In the genomic region with DNA sequence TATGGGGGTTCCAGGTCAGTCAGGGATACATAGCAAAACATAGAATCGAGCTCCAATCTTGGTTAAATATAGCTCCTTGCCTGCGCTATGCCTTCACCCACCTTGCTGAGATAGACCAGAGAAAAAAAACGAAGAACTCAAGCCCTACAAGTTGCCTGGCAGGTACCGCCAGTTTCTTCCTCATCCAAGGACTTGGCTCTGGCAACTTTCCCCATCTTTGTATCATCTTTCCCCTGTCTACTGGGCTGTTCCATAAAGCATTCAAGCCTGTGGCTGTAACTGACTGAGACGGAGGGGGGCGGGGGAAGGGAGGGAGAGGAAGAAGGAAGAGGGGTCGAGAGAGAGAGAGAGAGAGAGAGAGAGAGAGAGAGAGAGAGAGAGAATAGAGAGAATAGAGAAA, we compare ENCODE assay signal across 21 mouse cellular contexts.
"Had no signal": no experiment of that assay in that cellular context is flagged by ENCODE, and none has a peak within 500 bp of the region (broad histone marks: within the 10 kb centered on the region; RNA-seq: fewer than 3 reads in every experiment).

No protein-coding gene starts in this region.

- ATAC-seq: liver, postnatal 0 days; lung, postnatal 0 days; midbrain, embryonic 15.5 days had no signal

- H3K27ac ChIP-seq: kidney, embryonic 15.5 days; limb, embryonic 12.5 days; limb, embryonic 15.5 days; liver, embryonic 14.5 days; macrophage; midbrain, embryonic 12.5 days; midbrain, embryonic 15.5 days; neural tube, embryonic 12.5 days; neural tube, embryonic 15.5 days; stomach, embryonic 15.5 days had no signal

- H3K9ac ChIP-seq: kidney, embryonic 15.5 days; limb, embryonic 12.5 days; limb, embryonic 15.5 days; liver, embryonic 14.5 days; liver, postnatal 0 days; lung, embryonic 14.5 days; midbrain, embryonic 12.5 days; midbrain, embryonic 15.5 days; neural tube, embryonic 12.5 days; neural tube, embryonic 15.5 days; stomach, embryonic 15.5 days had no signal

- H3K4me3 ChIP-seq: kidney, embryonic 15.5 days; limb, embryonic 12.5 days; limb, embryonic 15.5 days; midbrain, embryonic 12.5 days; midbrain, embryonic 15.5 days; neural tube, embryonic 12.5 days; neural tube, embryonic 15.5 days; stomach, embryonic 15.5 days had no signal

- H3K4me2 ChIP-seq: kidney, embryonic 15.5 days; limb, embryonic 12.5 days; limb, embryonic 15.5 days; liver, embryonic 11.5 days; lung, embryonic 14.5 days; midbrain, embryonic 12.5 days; midbrain, embryonic 15.5 days; neural tube, embryonic 12.5 days; neural tube, embryonic 15.5 days; stomach, embryonic 15.5 days had no signal

- H3K36me3 ChIP-seq: limb, embryonic 12.5 days; limb, embryonic 15.5 days; midbrain, embryonic 12.5 days; midbrain, embryonic 15.5 days; neural tube, embryonic 12.5 days; neural tube, embryonic 15.5 days; stomach, embryonic 15.5 days had no signal

- DNase-seq: kidney, postnatal 10 days; kidney, postnatal 4 days; left cerebral cortex, postnatal 4 days; liver, postnatal 0 days; lung, embryonic 14.5 days; right cerebral cortex, adult 18-20 months; right cerebral cortex, postnatal 14 days; right cerebral cortex, postnatal 4 days; thymus, postnatal 25 days had no signal

- H3K9me3 ChIP-seq: kidney, embryonic 15.5 days; limb, embryonic 12.5 days; limb, embryonic 15.5 days; midbrain, embryonic 12.5 days; midbrain, embryonic 15.5 days; neural tube, embryonic 12.5 days; neural tube, embryonic 15.5 days; stomach, embryonic 15.5 days had no signal

- H3K27me3 ChIP-seq: kidney, embryonic 15.5 days; limb, embryonic 12.5 days; limb, embryonic 15.5 days; midbrain, embryonic 12.5 days; midbrain, embryonic 15.5 days; neural tube, embryonic 12.5 days; neural tube, embryonic 15.5 days; stomach, embryonic 15.5 days had no signal
